Mouse (Mus musculus) CH12.LX (cell line): ENCODE measurements at regions not wholly inside any gene's neighbourhood (a gene's known extent, or its start where the extent isn't known, plus 50 kb on each side); places are given as distances from the start of the nearest gene placed in this dataset.

ENCODE experiments used
- DNase-seq: peaks from one replicate; pipeline ENCODE4 v3.0.0-alpha.2; 2013; ENCODE audit errors: extremely low read depth
- H3K27ac ChIP-seq: 2 replicates; pipeline ENCODE4 v1.5.1; 2012; ENCODE audit warnings: low read depth, mild to moderate bottlenecking, control low read depth, moderate library complexity; ENCODE audit not compliant: insufficient read depth
- H3K27me3 ChIP-seq: replicated peaks from 2 replicates; pipeline ENCODE3; 2012; ENCODE audit warnings: inconsistent platforms
- H3K36me3 ChIP-seq, 2 experiments: replicated peaks in 1 of 2; 2 replicates each; pipeline versions ENCODE3 to v1.6.1; 2012; ENCODE audit warnings: inconsistent platforms in 1 of 2, low read length in 1 of 2, mild to moderate bottlenecking in 1 of 2, mixed read lengths in 1 of 2, moderate library complexity in 1 of 2; ENCODE audit not compliant: control insufficient read depth in 1 of 2, insufficient read depth in 1 of 2
- H3K4me1 ChIP-seq, 2 experiments: 2 replicates each; pipeline ENCODE4 v1.6.1; 2012; ENCODE audit warnings: inconsistent platforms in 1 of 2, moderate library complexity in 1 of 2; ENCODE audit not compliant: insufficient read depth in 2 of 2, control insufficient read depth in 1 of 2
- H3K4me2 ChIP-seq: 2 replicates; pipeline ENCODE4 v1.6.1; 2012; ENCODE audit warnings: low read depth, mild to moderate bottlenecking, control low read depth; ENCODE audit not compliant: poor library complexity, insufficient read depth, severe bottlenecking
- H3K4me3 ChIP-seq, 3 experiments: fragments of 150-350 bp in 1 of 3; sonication (generic) in 1 of 3; replicated peaks in 1 of 3; 2 replicates each; pipeline versions ENCODE3 to v1.5.1; 2011 to 2012; ENCODE audit warnings: low read depth in 2 of 3, low read length in 2 of 3, mild to moderate bottlenecking in 2 of 3, moderate library complexity in 2 of 3, control low read depth in 1 of 3, improper control_type of control experiment in 1 of 3, inconsistent platforms in 1 of 3, mixed read lengths in 1 of 3; ENCODE audit not compliant: poor library complexity in 1 of 3
- H3K79me2 ChIP-seq: replicated peaks from 2 replicates; pipeline ENCODE4 v1.6.1; 2012; ENCODE audit warnings: mild to moderate bottlenecking, moderate library complexity; ENCODE audit not compliant: control insufficient read depth, poor library complexity, insufficient read depth, severe bottlenecking; ENCODE audit errors: extremely low read depth
- H3K9ac ChIP-seq: 2 replicates; pipeline ENCODE4 v1.6.1; 2012; ENCODE audit warnings: low read depth, mild to moderate bottlenecking, control low read depth, moderate library complexity; ENCODE audit not compliant: insufficient read depth
- H3K9me3 ChIP-seq: replicated peaks from 2 replicates; pipeline ENCODE3; 2012; ENCODE audit warnings: low read length, inconsistent platforms, mixed read lengths
- CHD1 ChIP-seq: IDR thresholded peaks from 2 replicates; pipeline ENCODE4 v1.6.1; 2012; ENCODE audit warnings: low read depth, low read length, improper control_type of control experiment, inconsistent platforms
- CTCF ChIP-seq, 2 experiments: IDR thresholded peaks in 1 of 2; conservative IDR thresholded peaks in 1 of 2; 2 replicates each; pipeline ENCODE4 v1.5.1; 2011 to 2012; ENCODE audit warnings: low read depth in 2 of 2, low read length in 2 of 2, improper control_type of control experiment in 1 of 2, inconsistent platforms in 1 of 2, mild to moderate bottlenecking in 1 of 2, moderate library complexity in 1 of 2
- E2F4 ChIP-seq: IDR thresholded peaks from 2 replicates; pipeline ENCODE4 v1.6.1; 2011; ENCODE audit warnings: low read depth, low read length, improper control_type of control experiment; ENCODE audit not compliant: insufficient replicate concordance
- ETS1 ChIP-seq: conservative IDR thresholded peaks from 2 replicates; pipeline ENCODE4 v1.6.1; 2012; ENCODE audit warnings: low read depth, mild to moderate bottlenecking, inconsistent platforms, low read length, improper control_type of control experiment, moderate library complexity
- GABPA ChIP-seq: IDR thresholded peaks from 2 replicates; pipeline ENCODE4 v1.6.1; 2012; ENCODE audit warnings: low read depth, low read length, improper control_type of control experiment, inconsistent platforms; ENCODE audit not compliant: insufficient replicate concordance
- HCFC1 ChIP-seq: IDR thresholded peaks from 2 replicates; pipeline ENCODE4 v1.6.1; 2012; ENCODE audit warnings: low read depth, mild to moderate bottlenecking, inconsistent platforms, low read length, improper control_type of control experiment
- JUN ChIP-seq: IDR thresholded peaks from 2 replicates; pipeline ENCODE4 v1.6.1; 2011; ENCODE audit warnings: low read depth, mild to moderate bottlenecking, low read length, improper control_type of control experiment, moderate library complexity; ENCODE audit not compliant: insufficient read depth
- KAT2A ChIP-seq: IDR thresholded peaks from 2 replicates; pipeline ENCODE4 v1.6.1; 2012; ENCODE audit warnings: low read length, improper control_type of control experiment, inconsistent platforms; ENCODE audit not compliant: insufficient replicate concordance
- MAFK ChIP-seq: IDR thresholded peaks from 2 replicates; pipeline ENCODE4 v1.6.1; 2011; ENCODE audit warnings: low read length, improper control_type of control experiment; ENCODE audit not compliant: insufficient replicate concordance
- MAX ChIP-seq: IDR thresholded peaks from 2 replicates; pipeline ENCODE4 v1.6.1; 2011; ENCODE audit warnings: low read length, improper control_type of control experiment
- MAZ ChIP-seq: IDR thresholded peaks from 2 replicates; pipeline ENCODE4 v1.6.1; 2012; ENCODE audit warnings: low read depth, mild to moderate bottlenecking, inconsistent platforms, low read length, improper control_type of control experiment, moderate library complexity
- MXI1 ChIP-seq: IDR thresholded peaks from 2 replicates; pipeline ENCODE4 v1.6.1; 2011; ENCODE audit warnings: mild to moderate bottlenecking, low read depth, low read length, improper control_type of control experiment
- MYC ChIP-seq: IDR thresholded peaks from 2 replicates; pipeline ENCODE4 v1.6.1; 2011; ENCODE audit warnings: low read depth, mild to moderate bottlenecking, improper control_type of control experiment, low read length
- NELFE ChIP-seq: IDR thresholded peaks from 2 replicates; pipeline ENCODE4 v1.6.1; 2011; ENCODE audit warnings: low read depth, low read length, improper control_type of control experiment
- NRF1 ChIP-seq: IDR thresholded peaks from 2 replicates; pipeline ENCODE4 v1.6.1; 2014; ENCODE audit warnings: low read depth, mild to moderate bottlenecking, inconsistent platforms, low read length, improper control_type of control experiment, moderate library complexity
- PAX5 ChIP-seq: IDR thresholded peaks from 2 replicates; pipeline ENCODE4 v1.6.1; 2012; ENCODE audit warnings: low read length, inconsistent platforms, mixed read lengths
- POLR2AphosphoS2 ChIP-seq: IDR thresholded peaks from 2 replicates; pipeline ENCODE4 v1.6.1; 2011; ENCODE audit warnings: low read depth, low read length, improper control_type of control experiment
- SIN3A ChIP-seq: IDR thresholded peaks from 2 replicates; pipeline ENCODE4 v1.6.1; 2012; ENCODE audit warnings: low read length, improper control_type of control experiment, inconsistent platforms
- SMC3 ChIP-seq: IDR thresholded peaks from 2 replicates; pipeline ENCODE4 v1.6.1; 2011; ENCODE audit warnings: low read depth, low read length, improper control_type of control experiment
- TCF12 ChIP-seq: IDR thresholded peaks from 2 replicates; pipeline ENCODE4 v1.6.1; 2014; ENCODE audit warnings: low read depth, mild to moderate bottlenecking, inconsistent platforms, low read length, improper control_type of control experiment
- USF1 ChIP-seq: IDR thresholded peaks from 2 replicates; pipeline ENCODE4 v1.6.1; 2014; ENCODE audit warnings: low read depth, mild to moderate bottlenecking, inconsistent platforms, low read length, improper control_type of control experiment
- USF2 ChIP-seq: conservative IDR thresholded peaks from 2 replicates; pipeline ENCODE4 v1.6.1; 2011; ENCODE audit warnings: low read depth, low read length, improper control_type of control experiment
- ZC3H11A ChIP-seq: IDR thresholded peaks from 2 replicates; pipeline ENCODE4 v1.6.1; 2012; ENCODE audit warnings: low read depth, mild to moderate bottlenecking, inconsistent platforms, low read length, improper control_type of control experiment
- dilution Hi-C: fragments of 300-500 bp; cut with MboI; formaldehyde crosslinking; loops from 2 replicates; pipeline ENCODE4 v1.14.3; 2020; ENCODE audit warnings: low sequenced_read_pairs; ENCODE audit not compliant: extremely low pct_unique_long_range_greater_than_20kb, extremely low pct_ligation_motif_present
- in situ Hi-C: fragments of 300-500 bp; cut with MboI; formaldehyde crosslinking; loops from 3 replicates; pipeline ENCODE4 v1.14.3; 2019; ENCODE audit warnings: low sequenced_read_pairs, low pct_ligation_motif_present, low pct_unique_long_range_greater_than_20kb, mixed read lengths

DNA sequence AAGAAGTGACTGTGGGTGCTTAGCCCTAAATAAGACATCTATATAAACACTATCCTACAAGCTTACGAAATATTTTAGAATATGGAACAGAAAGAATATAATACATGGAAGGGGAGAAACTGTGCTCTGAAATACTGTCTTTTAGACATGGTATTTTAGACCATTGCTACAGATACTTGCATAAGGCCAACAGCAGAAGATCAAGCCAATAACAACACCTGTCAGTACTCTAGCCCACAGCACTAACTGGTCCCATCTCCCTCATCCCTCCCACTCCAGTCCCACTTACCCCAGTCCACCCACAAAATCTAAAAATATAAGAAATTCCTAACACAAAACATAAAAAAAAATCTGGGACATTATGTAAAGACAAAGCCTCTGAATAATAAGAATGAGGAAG is 275.6 kb downstream of the Rergl start:
- in situ Hi-C loops = no loop called here
- H3K4me3 ChIP-seq = no peak overlapping the region
- no peak overlapping the region for H3K9ac ChIP-seq
- dilution Hi-C loops = no loop called here
- H3K27me3 ChIP-seq = no peaks in the 10 kb centered on the region
- no peak for TF ChIP-seq CTCF (conservative IDR thresholded peaks at IDR 0.05 in 1 of 2, IDR thresholded peaks at IDR 0.05 in 1 of 2; ENCODE audit: low read depth in 2 of 2, low read length in 2 of 2)
- no peak for TF ChIP-seq GABPA
- no peak for TF ChIP-seq MXI1
- TF ChIP-seq USF2 = no peak
- TF ChIP-seq MAZ = no peak
- no peak for TF ChIP-seq NRF1
- no peak for TF ChIP-seq TCF12
- TF ChIP-seq MYC = no peak
- TF ChIP-seq SMC3 = no peak
- TF ChIP-seq KAT2A = no peak
- TF ChIP-seq E2F4 = no peak
- TF ChIP-seq ETS1 = no peak
- no peak for TF ChIP-seq ZC3H11A
- no peak for TF ChIP-seq NELFE
- TF ChIP-seq SIN3A = no peak
- no peak for TF ChIP-seq HCFC1
- TF ChIP-seq USF1 = no peak
- DNase-seq = no peak
- no peaks in the 10 kb centered on the region for H3K36me3 ChIP-seq
- H3K4me2 ChIP-seq = no peak overlapping the region
- no peaks in the 10 kb centered on the region for H3K4me1 ChIP-seq
- no peak overlapping the region for H3K27ac ChIP-seq
- H3K9me3 ChIP-seq = peaks cover 17% of the 10 kb centered on the region
- no peaks in the 10 kb centered on the region for H3K79me2 ChIP-seq

DNA sequence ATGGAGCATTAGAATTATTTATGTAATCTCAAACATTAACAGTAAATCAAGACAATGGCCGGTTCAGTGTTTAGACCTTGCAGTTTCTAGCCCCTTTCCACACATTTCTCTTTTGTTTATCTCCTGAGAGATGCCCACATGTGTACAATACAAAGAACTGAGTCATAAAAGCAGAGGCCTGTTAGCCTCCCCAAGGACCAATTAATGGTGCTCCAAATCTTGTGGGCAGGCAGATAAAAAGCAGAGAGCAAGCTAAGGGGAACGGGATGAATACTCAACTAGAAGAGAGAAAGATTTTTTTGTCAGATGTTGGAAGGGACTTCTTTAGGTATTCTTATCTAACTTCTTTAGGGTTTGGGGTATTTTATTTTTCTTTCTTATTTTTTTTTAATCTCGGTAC is 287.3 kb downstream of the Rergl start:
- no peak for TF ChIP-seq MAX
- no peak for TF ChIP-seq NELFE
- no peak for TF ChIP-seq ETS1
- no peak for TF ChIP-seq ZC3H11A
- no peak for TF ChIP-seq MYC
- no peak for TF ChIP-seq TCF12
- no peak for TF ChIP-seq MAFK
- no peak for TF ChIP-seq CHD1
- no peak for TF ChIP-seq JUN
- TF ChIP-seq CTCF (conservative IDR thresholded peaks at IDR 0.05 in 1 of 2, IDR thresholded peaks at IDR 0.05 in 1 of 2; ENCODE audit: low read depth in 2 of 2, low read length in 2 of 2) = no peak
- TF ChIP-seq PAX5 = no peak
- no peak for TF ChIP-seq POLR2AphosphoS2
- H3K4me1 ChIP-seq = no peaks in the 10 kb centered on the region
- no peak overlapping the region for H3K9ac ChIP-seq
- H3K9me3 ChIP-seq = peaks cover 27% of the 10 kb centered on the region
- no peak for DNase-seq
- no peak overlapping the region for H3K4me2 ChIP-seq
- H3K27ac ChIP-seq = no peak overlapping the region
- no peaks in the 10 kb centered on the region for H3K27me3 ChIP-seq
- in situ Hi-C loops (no loop called here), dilution Hi-C loops (no loop called here)
- H3K36me3 ChIP-seq = no peaks in the 10 kb centered on the region
- H3K4me3 ChIP-seq = no peak overlapping the region
- no peaks in the 10 kb centered on the region for H3K79me2 ChIP-seq
